Mouse (Mus musculus): ENCODE data around the gene Manba. TPM values are rescaled to one million over a fixed set of nuclear protein-coding genes. Genes with fewer than 3 reads are reported as not detected.

Manba gene
- polyA plus RNA-seq, 1 experiment from 2014 or later: 5.9 TPM

- WGBS: 67% methylated on average over 13 of the region's 13 CpGs
- no peaks in the 10 kb centered on the region for H3K36me3 ChIP-seq
- no peak overlapping the region for H3K27ac ChIP-seq (replicated peaks)
- H3K9ac ChIP-seq: no peak overlapping the region
- no peak overlapping the region for H3K4me3 ChIP-seq
- no peaks in the 10 kb centered on the region for H3K27me3 ChIP-seq
- H3K9me3 ChIP-seq: no peaks in the 10 kb centered on the region
- H3K4me1 ChIP-seq (replicated peaks): no peaks in the 10 kb centered on the region
- ATAC-seq (ENCODE audit: low read depth): no peak
- no peak overlapping the region for H3K4me2 ChIP-seq
Observed at GRCm38 (mm10) chr3:135546212-135546923, 61.0 kb downstream of the Manba start.

GRCm38 (mm10) chr3:135547298-135547697 is 61.9 kb downstream of the Manba start:
- 79% methylated on average over 8 of the region's 8 CpGs for WGBS
- ATAC-seq (ENCODE audit: low read depth): no peak
- no peak overlapping the region for H3K4me2 ChIP-seq
- H3K9ac ChIP-seq: no peak overlapping the region
- H3K27ac ChIP-seq (replicated peaks): no peak overlapping the region
- no peaks in the 10 kb centered on the region for H3K36me3 ChIP-seq
- H3K4me3 ChIP-seq: no peak overlapping the region
- H3K4me1 ChIP-seq (replicated peaks): no peaks in the 10 kb centered on the region
- H3K9me3 ChIP-seq: no peaks in the 10 kb centered on the region
- no peaks in the 10 kb centered on the region for H3K27me3 ChIP-seq

- Histone ChIP-seq H3K9ac (no peak overlapping the region), H3K9me3 (no peaks in the 10 kb centered on the region)
- 76% methylated on average over 5 of the region's 5 CpGs for WGBS
Observed at GRCm38 (mm10) chr3:135552874-135553273, 67.5 kb downstream of the Manba start.

GRCm38 (mm10) chr3:135555192-135555591 is 69.8 kb downstream of the Manba start:
- no peak overlapping the region for H3K9ac ChIP-seq
- no peaks in the 10 kb centered on the region for H3K4me1 ChIP-seq (replicated peaks)
- no peak overlapping the region for H3K27ac ChIP-seq (replicated peaks)
- no peak for ATAC-seq (ENCODE audit: low read depth)
- H3K4me3 ChIP-seq: no peak overlapping the region
- H3K4me2 ChIP-seq: no peak overlapping the region
- whole genome bisulfite sequencing: 50% methylated on average over 6 of the region's 6 CpGs
- H3K9me3 ChIP-seq: no peaks in the 10 kb centered on the region
- H3K36me3 ChIP-seq: no peaks in the 10 kb centered on the region
- H3K27me3 ChIP-seq: no peaks in the 10 kb centered on the region

More at GRCm38 (mm10) chr3:135552874-135553273, 67.5 kb downstream of the Manba start:
- H3K4me3 ChIP-seq: no peak overlapping the region
- ATAC-seq (ENCODE audit: low read depth): no peak
- no peak overlapping the region for H3K4me2 ChIP-seq
- no peak overlapping the region for H3K27ac ChIP-seq (replicated peaks)
- H3K27me3 ChIP-seq: no peaks in the 10 kb centered on the region
- no peaks in the 10 kb centered on the region for H3K36me3 ChIP-seq
- H3K4me1 ChIP-seq (replicated peaks): no peaks in the 10 kb centered on the region

GRCm38 (mm10) chr3:135556052-135556587 is 70.7 kb downstream of the Manba start:
- Histone ChIP-seq H3K4me1 (replicated peaks) (no peaks in the 10 kb centered on the region), H3K4me3 (no peak overlapping the region), H3K36me3 (no peaks in the 10 kb centered on the region), H3K9ac (no peak overlapping the region), H3K27ac (replicated peaks) (no peak overlapping the region), H3K4me2 (no peak overlapping the region), H3K27me3 (no peaks in the 10 kb centered on the region), H3K9me3 (no peaks in the 10 kb centered on the region)
- ATAC-seq (ENCODE audit: low read depth): no peak
- WGBS: 85% methylated on average over 7 of the region's 7 CpGs

GRCm38 (mm10) chr3:135556851-135557662 is 71.6 kb downstream of the Manba start:
- H3K27me3 ChIP-seq: no peaks in the 10 kb centered on the region
- no peaks in the 10 kb centered on the region for H3K4me1 ChIP-seq (replicated peaks)
- no peak overlapping the region for H3K9ac ChIP-seq
- no peak overlapping the region for H3K27ac ChIP-seq (replicated peaks)
- 86% methylated on average over 12 of the region's 12 CpGs for WGBS
- H3K9me3 ChIP-seq: no peaks in the 10 kb centered on the region
- ATAC-seq (ENCODE audit: low read depth): no peak
- no peak overlapping the region for H3K4me2 ChIP-seq
- no peak overlapping the region for H3K4me3 ChIP-seq
- no peaks in the 10 kb centered on the region for H3K36me3 ChIP-seq

- Histone ChIP-seq H3K4me2 (no peak overlapping the region), H3K4me1 (replicated peaks) (no peaks in the 10 kb centered on the region), H3K4me3 (no peak overlapping the region), H3K9me3 (no peaks in the 10 kb centered on the region), H3K9ac (no peak overlapping the region), H3K27me3 (no peaks in the 10 kb centered on the region), H3K27ac (replicated peaks) (no peak overlapping the region), H3K36me3 (no peaks in the 10 kb centered on the region)
- no peak for ATAC-seq (ENCODE audit: low read depth)
- WGBS: 81% methylated on average over 7 of the region's 7 CpGs
Observed at GRCm38 (mm10) chr3:135562036-135562435, 76.6 kb downstream of the Manba start.

- H3K4me2 ChIP-seq: no peak overlapping the region
- H3K27ac ChIP-seq (replicated peaks): no peak overlapping the region
- no peaks in the 10 kb centered on the region for H3K9me3 ChIP-seq
- H3K27me3 ChIP-seq: no peaks in the 10 kb centered on the region
- ATAC-seq (ENCODE audit: low read depth): no peak
- H3K4me1 ChIP-seq (replicated peaks): no peaks in the 10 kb centered on the region
- 87% methylated on average over 17 of the region's 17 CpGs for WGBS
- H3K9ac ChIP-seq: no peak overlapping the region
- H3K4me3 ChIP-seq: no peak overlapping the region
- no peaks in the 10 kb centered on the region for H3K36me3 ChIP-seq
Observed at GRCm38 (mm10) chr3:135563163-135563689, 77.8 kb downstream of the Manba start.

- no peak for ATAC-seq (ENCODE audit: low read depth)
- H3K27ac ChIP-seq (replicated peaks): no peak overlapping the region
- H3K36me3 ChIP-seq: no peaks in the 10 kb centered on the region
- no peaks in the 10 kb centered on the region for H3K9me3 ChIP-seq
- H3K27me3 ChIP-seq: no peaks in the 10 kb centered on the region
- H3K9ac ChIP-seq: no peak overlapping the region
- H3K4me3 ChIP-seq: no peak overlapping the region
- H3K4me1 ChIP-seq (replicated peaks): no peaks in the 10 kb centered on the region
- H3K4me2 ChIP-seq: no peak overlapping the region
- WGBS: 91% methylated on average over 9 of the region's 9 CpGs
Observed at GRCm38 (mm10) chr3:135564706-135565105, 79.3 kb downstream of the Manba start.

- no peaks in the 10 kb centered on the region for H3K9me3 ChIP-seq
- no peaks in the 10 kb centered on the region for H3K36me3 ChIP-seq
- no peak for ATAC-seq (ENCODE audit: low read depth)
- no peak overlapping the region for H3K9ac ChIP-seq
- no peaks in the 10 kb centered on the region for H3K27me3 ChIP-seq
- H3K4me3 ChIP-seq: no peak overlapping the region
- H3K4me2 ChIP-seq: no peak overlapping the region
- WGBS: 87% methylated on average over 4 of the region's 4 CpGs
- H3K27ac ChIP-seq (replicated peaks): no peak overlapping the region
- no peaks in the 10 kb centered on the region for H3K4me1 ChIP-seq (replicated peaks)
Observed at GRCm38 (mm10) chr3:135565306-135565705, 79.9 kb downstream of the Manba start.

GRCm38 (mm10) chr3:135567888-135568287 is 82.5 kb downstream of the Manba start:
- Histone ChIP-seq H3K36me3 (no peaks in the 10 kb centered on the region), H3K9ac (no peak overlapping the region), H3K27ac (replicated peaks) (no peak overlapping the region), H3K4me3 (no peak overlapping the region), H3K4me1 (replicated peaks) (no peaks in the 10 kb centered on the region), H3K4me2 (no peak overlapping the region), H3K9me3 (no peaks in the 10 kb centered on the region), H3K27me3 (no peaks in the 10 kb centered on the region)
- WGBS: 81% methylated on average over 6 of the region's 6 CpGs
- ATAC-seq (ENCODE audit: low read depth): no peak

- no peaks in the 10 kb centered on the region for H3K27me3 ChIP-seq
- H3K4me3 ChIP-seq: no peak overlapping the region
- H3K9me3 ChIP-seq: no peaks in the 10 kb centered on the region
- no peak overlapping the region for H3K27ac ChIP-seq (replicated peaks)
- H3K36me3 ChIP-seq: no peaks in the 10 kb centered on the region
- H3K9ac ChIP-seq: no peak overlapping the region
- no peak overlapping the region for H3K4me2 ChIP-seq
- no peak for ATAC-seq (ENCODE audit: low read depth)
- 78% methylated on average over 5 of the region's 5 CpGs for WGBS
- no peaks in the 10 kb centered on the region for H3K4me1 ChIP-seq (replicated peaks)
Observed at GRCm38 (mm10) chr3:135568633-135569032, 83.2 kb downstream of the Manba start.

All from neural tube, embryonic 13.5 days (tissue).